Mouse (Mus musculus) lung, adult 2 months (tissue): ENCODE results near the gene Foxo1. TPM values are rescaled to one million over a fixed set of nuclear protein-coding genes. Genes with fewer than 3 reads are reported as not detected.

Experiments used
- DNase-seq: peaks from one replicate; pipeline ENCODE4 v3.0.0; 2022
- H3K4me1 ChIP-seq: fragments of 200-500 bp; 2 replicates; pipeline ENCODE4 v1.6.1; 2011; ENCODE audit warnings: low read length; ENCODE audit not compliant: control insufficient read depth, insufficient read depth
- H3K4me3 ChIP-seq: fragments of 200-500 bp; replicated peaks from 2 replicates; pipeline ENCODE3; 2011; ENCODE audit warnings: low read depth, mild to moderate bottlenecking, control low read depth, low read length; ENCODE audit errors: extremely low read depth
- CTCF ChIP-seq: fragments of 200-500 bp; IDR thresholded peaks from 2 replicates; pipeline ENCODE4 v1.5.1; 2011; ENCODE audit warnings: mild to moderate bottlenecking, low read length, control low read depth; ENCODE audit not compliant: insufficient read depth
- POLR2A ChIP-seq: fragments of 200-500 bp; IDR thresholded peaks from 2 replicates; pipeline ENCODE4 v1.6.1; 2011; ENCODE audit warnings: low read depth, mild to moderate bottlenecking, control low read depth, low read length, borderline replicate concordance; ENCODE audit errors: extremely low read depth
- WGBS: fragments of 180-500 bp; shearing (Covaris S2); methylation state at CpG from one replicate; pipeline ENCODE4 v1.1.7; 2018; 5-methylcytosine and 5-hydroxymethylcytosine counted together
- polyA plus RNA-seq: library from polyadenylated mRNA; depleted of rRNA; stranded (reverse); fragments of >200 nt; gene quantifications from 2 replicates; pipeline ENCODE4 v1.2.3, GENCODE M21; 2012

Gene Foxo1
- polyA plus RNA-seq, 1 experiment = 16.9 TPM

DNA sequence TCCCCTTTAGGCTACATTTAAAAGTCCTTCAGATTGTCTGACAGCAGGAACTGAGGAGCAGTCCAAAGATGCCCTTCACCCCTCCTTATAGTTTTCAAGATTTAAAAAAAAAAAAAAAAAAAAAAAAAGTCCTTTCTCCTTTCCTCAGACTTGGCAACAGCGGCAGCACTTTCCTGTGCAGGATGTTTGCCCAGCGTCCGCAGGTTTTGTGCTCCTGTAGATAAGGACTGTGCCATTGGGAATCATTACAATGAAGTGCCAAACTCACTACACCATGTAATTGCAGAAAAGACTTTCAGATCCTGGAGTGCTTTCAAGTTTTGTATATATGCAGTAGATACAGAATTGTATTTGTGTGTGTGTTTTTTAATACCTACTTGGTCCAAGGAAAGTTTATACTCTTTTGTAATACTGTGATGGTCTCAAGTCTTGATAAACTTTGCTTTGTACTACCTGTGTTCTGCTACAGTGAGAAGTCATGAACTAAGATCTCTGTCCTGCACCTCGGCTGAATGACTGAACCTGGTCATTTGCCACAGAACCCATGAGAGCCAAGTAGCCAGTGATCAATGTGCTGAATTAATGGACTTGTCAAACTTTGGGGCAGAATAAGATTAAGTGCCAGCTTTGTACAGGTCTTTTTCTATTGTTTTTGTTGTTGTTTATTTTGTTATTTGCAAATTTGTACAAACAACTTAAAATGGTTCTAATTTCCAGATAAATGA is 79.0 kb downstream of the Foxo1 start:
- DNase-seq = no peak
- TF ChIP-seq CTCF (no peak), POLR2A (no peak)
- WGBS = 38% methylated on average over 4 of the region's 4 CpGs
- Histone ChIP-seq H3K4me1 (peaks cover 35% of the 10 kb centered on the region), H3K4me3 (no peak overlapping the region)

DNA sequence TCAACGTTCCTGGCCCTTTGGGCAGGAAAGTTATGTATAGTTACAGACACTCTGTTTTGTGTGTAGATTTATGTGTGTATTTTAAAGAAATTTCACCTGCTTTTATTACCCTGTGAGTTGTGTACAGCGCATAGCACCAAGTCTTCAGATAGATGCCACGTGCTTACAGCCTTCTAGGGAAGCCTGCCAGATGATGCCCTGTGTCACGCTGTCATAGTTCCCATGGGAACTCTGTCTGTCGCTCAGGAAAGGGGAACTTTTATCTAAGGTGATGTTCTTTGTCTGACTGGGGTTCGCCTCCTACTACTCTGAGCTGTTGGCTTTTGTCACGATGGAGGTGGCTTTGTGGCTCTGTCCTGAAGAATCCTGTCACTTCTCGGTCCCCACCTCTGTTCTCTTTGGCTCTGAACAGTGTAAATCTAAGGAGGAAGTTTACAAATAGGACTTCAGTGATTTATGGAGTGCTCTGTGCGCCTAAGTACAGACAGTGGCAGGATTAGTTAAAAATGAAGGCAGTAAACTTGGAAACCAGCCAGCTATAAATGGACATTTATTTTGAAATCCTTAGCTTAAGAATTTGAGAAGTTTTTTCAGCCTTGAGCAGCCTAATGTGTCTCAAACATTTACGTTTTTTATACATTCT is 80.0 kb downstream of the Foxo1 start:
- DNase-seq = no peak
- WGBS = 36% methylated on average over 10 of the region's 10 CpGs
- H3K4me3 ChIP-seq = no peak overlapping the region
- TF ChIP-seq POLR2A = no peak
- no peak for TF ChIP-seq CTCF
- peaks cover 27% of the 10 kb centered on the region for H3K4me1 ChIP-seq

DNA sequence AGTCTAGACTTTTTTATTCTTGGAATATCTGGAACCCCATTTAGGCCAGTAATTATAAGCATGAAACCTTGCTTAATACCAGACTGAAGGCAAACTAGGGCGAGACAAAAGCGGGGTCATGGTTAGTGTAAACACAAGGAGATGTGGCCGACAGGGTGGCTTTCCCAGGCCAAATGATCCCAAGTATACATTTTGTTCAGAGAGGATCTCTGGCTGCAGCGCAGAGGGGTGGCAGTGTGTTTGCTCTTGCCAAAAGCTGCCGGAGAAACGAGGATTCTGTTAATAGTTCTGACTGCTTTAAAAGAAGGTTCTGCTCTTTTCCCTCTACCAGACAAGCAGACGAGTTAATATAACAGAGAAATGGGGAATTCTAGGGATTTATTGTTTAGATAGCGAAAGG is 82.5 kb downstream of the Foxo1 start:
- Histone ChIP-seq H3K4me3 (no peak overlapping the region), H3K4me1 (peaks cover 18% of the 10 kb centered on the region)
- DNase-seq = no peak
- no peak for TF ChIP-seq POLR2A
- TF ChIP-seq CTCF = no peak
- WGBS = 68% methylated on average over 8 of the region's 8 CpGs

DNA sequence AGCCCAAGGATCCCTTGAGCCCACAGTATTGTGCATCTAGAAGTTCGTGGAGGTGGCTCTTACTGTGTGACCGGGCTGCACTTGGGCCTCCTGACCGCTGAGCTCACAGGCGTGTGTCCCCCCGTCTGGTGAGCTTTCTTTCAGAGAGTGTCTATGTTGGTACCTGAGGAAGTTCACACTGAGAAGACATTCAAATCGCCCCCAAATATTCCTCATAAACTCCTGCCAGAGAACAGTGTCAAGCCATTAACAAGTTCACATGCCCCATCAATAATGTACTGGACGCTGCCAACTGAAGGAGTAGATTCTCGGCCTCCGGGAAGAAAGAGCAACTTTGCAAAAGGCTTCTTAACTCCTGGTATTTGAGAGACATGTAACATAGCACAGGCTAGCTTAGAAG is 83.8 kb downstream of the Foxo1 start:
- TF ChIP-seq CTCF (no peak), POLR2A (no peak)
- DNase-seq = no peak
- Histone ChIP-seq H3K4me3 (no peak overlapping the region), H3K4me1 (peaks cover 15% of the 10 kb centered on the region)
- WGBS = 92% methylated on average over 9 of the region's 9 CpGs

DNA sequence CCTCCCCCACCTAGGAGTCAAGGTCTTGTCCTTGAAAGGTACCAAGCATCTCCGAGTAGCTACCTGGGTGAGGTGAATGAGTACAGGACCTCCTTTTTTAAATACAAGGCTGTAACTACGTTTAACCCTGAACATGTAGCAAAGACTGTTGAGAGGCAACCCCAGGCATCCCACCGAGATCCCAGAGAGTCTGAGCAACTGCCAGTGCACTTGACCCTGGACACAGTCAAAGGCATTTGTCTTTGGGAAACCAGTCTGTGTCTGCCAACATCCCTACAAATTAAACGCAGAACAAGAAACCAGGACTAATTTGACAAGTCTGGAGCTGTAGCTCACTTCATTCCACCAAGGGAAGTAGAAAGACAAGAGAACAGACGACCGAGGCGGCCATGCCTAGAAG is 86.1 kb downstream of the Foxo1 start:
- TF ChIP-seq CTCF (no peak), POLR2A (no peak)

DNA sequence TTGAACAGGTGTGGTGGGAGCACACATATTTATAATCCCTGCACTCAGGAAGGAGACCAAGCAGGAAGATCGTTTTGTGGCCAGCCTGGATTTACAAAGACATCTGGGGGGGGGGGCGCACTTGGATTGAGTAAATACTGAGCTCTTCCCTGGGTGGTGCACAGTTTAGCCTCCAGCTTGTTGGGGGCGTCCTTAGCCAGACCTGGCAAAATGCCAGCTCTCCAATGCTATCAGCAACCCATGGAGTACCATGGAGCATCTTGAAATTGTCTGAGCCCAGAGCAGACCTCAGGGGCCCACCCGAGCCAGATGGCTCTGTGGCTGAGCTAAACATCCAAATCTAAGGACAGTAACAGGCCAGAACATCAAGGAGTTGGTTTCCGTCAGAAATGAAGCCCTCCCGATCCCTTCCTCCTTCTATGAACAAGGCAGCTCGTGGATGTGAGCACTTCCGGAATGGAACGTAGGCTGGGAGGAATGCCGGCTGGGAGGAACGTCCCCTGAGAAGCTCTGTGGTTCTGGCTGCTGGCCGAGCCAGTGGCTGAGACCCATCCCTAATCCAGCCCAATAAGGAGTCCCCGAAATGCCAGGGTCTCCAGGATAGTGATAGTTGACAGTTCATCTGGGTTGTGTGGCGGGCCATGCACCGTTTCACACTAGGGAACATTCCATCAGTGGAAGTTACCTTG is 89.3 kb downstream of the Foxo1 start:
- TF ChIP-seq CTCF (no peak), POLR2A (no peak)
- Histone ChIP-seq H3K4me3 (no peak overlapping the region), H3K4me1 (no peaks in the 10 kb centered on the region)
- WGBS = 62% methylated on average over 15 of the region's 15 CpGs
- DNase-seq = no peak

More for the DNA sequence above, 86.1 kb downstream of the Foxo1 start:
- 69% methylated on average over 7 of the region's 7 CpGs for WGBS
- DNase-seq = no peak
- Histone ChIP-seq H3K4me3 (no peak overlapping the region), H3K4me1 (peaks cover 2% of the 10 kb centered on the region; the same call in 1 of the 2 replicates)

DNA sequence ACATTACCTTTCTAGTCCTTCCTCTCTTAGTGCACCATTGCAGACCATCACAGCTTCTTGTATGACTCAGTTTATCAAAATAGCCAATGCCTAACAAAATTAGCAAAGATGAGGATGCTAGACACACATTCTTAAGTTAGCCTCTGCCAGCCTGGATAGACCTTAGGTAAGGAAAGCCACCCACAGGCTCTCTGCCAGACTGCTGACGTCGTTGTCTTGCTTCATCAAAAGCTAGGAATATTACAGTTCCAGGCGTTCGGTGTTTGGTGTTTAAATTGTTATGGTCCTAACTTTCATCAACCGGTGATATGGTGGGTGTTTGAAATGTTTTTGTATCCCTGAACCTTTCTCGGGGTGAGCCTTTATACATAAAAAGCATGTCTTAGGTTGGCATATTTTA is 96.4 kb downstream of the Foxo1 start:
- no peak for DNase-seq
- Histone ChIP-seq H3K4me1 (no peaks in the 10 kb centered on the region), H3K4me3 (no peak overlapping the region)
- TF ChIP-seq POLR2A (no peak), CTCF (no peak)
- 61% methylated on average over 6 of the region's 6 CpGs for WGBS

DNA sequence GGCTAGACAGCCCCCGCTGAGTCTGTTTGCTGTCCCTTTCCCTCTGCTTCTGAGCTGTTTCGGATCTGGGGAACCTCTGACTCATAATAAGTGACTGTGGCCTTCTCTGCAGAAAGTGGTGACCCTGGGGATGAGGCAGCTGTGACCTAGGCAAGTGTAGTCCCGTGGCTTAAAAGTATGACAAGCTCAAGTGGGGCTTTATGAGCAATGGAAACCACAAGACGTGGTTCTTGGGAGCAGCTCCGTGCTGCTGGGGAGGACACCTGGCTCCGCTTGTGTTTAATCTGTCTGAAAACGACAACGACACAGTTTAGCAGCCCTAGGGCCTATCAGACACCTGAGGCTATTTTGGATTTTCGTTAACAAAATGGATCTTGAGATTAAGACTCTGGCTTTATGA is 101.1 kb downstream of the Foxo1 start:
- no peak for DNase-seq
- 84% methylated on average over 9 of the region's 9 CpGs for WGBS
- H3K4me3 ChIP-seq = no peak overlapping the region
- TF ChIP-seq CTCF = no peak
- TF ChIP-seq POLR2A = no peak
- no peaks in the 10 kb centered on the region for H3K4me1 ChIP-seq

DNA sequence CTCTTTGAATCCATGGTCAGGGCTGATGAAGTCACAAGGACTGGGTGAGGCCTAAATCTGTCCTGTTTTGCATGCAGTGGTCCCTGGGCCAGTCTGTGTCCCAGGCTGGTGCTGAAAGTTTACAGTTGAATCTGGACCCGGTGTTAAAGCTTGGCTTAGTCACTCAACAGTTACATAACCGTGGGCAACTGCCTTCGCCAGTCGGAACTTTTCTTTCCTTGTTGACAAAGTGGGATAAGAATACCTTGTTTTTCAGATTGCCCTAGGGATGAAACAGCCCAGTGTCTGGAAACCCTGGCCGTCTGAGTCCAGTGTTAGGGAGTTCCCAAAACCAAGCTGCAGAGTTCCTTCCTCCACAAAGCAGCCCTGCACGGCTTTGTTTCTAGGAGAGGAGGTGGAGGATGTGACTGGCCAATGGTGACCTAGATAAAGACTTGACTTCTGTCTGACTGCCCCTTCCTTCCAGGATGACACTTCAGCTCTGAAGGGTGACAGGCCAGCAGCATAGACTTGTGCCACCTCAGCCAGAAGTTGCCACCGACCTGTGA is 101.8 kb downstream of the Foxo1 start:
- DNase-seq = no peak
- Histone ChIP-seq H3K4me3 (no peak overlapping the region), H3K4me1 (no peaks in the 10 kb centered on the region)
- WGBS = 45% methylated on average over 7 of the region's 7 CpGs
- TF ChIP-seq POLR2A (no peak), CTCF (no peak)
